Mouse (Mus musculus): ENCODE data around the gene Hoxb7.
A peak's percentile ranks its signal among the peaks of the same experiment; 100 is the strongest.

Hoxb7 gene

GRCm38 (mm10) chr11:96268031-96268745 lies 18.2 kb upstream of the Hoxb7 start:
- peak in 1 of 2 experiments; percentile 22 for DNase-seq

DNA sequence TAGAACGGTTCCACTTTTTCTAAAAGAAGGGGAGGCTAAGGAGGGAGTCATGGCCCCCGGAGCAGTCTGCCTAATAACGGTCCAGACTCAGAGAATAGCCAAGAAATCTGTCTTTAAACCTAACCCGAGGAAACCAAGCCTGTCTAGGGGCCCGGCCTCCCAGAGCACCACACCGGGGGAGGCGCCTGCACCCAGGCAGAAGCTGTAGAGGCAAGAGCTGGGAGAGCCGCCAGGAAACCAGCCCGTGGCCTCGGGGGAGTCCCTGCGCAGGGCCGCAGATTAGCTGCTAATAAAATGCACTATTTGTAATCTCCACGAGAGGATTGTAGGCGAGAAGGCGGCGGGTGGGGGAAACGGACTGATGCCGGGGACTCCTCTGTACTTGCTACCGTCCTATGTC lies 16.6 kb upstream of the Hoxb7 start:
- peak; percentile 84 to 92 for DNase-seq

DNA sequence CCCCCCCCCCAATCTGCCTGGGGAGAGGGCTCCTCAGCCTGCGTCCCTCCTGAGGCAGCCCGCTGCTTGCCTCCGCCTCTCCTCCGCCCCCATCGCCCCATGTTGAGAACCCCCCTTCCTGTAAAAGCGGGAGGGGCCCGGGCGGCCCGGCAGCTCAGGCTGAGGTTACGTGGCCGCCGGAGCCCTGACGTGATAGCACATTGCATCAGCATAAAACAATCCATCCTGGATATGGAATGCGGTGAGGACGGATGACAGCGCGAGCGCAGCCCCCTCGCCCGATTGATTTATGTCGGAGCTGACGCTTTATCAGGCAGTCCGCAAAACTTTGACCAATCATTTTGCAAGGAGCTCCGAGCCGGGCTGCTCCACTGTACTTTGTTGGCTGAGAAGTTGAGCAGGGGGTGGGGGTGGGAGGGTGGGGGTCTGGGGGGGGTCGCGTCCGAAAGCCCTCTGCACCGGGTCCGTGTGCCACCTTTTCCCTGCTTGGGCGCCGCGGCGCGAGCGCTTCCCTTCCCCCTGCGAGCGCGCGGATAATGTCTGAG lies 15.4 kb upstream of the Hoxb7 start, which contains the start of gene Hoxb9:
Gene Hoxb9 (plus strand): TSS at position 462 of the 545 bp plus-strand sequence.
- DNase-seq, result peak; percentile 72 to 88

DNA sequence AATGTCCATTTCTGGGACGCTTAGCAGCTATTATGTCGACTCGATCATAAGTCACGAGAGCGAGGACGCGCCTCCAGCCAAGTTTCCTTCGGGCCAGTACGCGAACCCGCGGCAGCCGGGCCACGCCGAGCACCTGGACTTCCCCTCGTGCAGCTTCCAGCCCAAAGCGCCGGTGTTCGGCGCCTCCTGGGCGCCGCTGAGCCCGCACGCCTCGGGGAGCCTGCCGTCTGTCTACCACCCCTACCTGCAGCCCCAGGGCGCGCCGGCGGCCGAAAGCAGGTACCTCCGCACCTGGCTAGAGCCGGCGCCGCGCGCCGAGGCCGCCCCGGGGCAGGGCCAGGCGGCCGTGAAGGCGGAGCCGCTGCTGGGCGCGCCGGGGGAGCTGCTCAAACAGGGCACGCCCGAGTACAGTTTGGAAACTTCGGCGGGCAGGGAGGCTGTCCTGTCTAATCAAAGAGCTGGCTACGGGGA lies 14.8 kb upstream of the Hoxb7 start:
- peak; percentile 80 to 91 for DNase-seq

GRCm38 (mm10) chr11:96272024-96272921 lies 14.2 kb upstream of the Hoxb7 start:
- peak in 1 of 2 experiments; percentile 75 for DNase-seq

- DNase-seq, result no peak
These were observed 12.0 kb upstream of the Hoxb7 start for GRCm38 (mm10) chr11:96274428-96274827.

GRCm38 (mm10) chr11:96275896-96276295 lies 10.5 kb upstream of the Hoxb7 start:
- peak; percentile 79 to 82 for DNase-seq

DNA sequence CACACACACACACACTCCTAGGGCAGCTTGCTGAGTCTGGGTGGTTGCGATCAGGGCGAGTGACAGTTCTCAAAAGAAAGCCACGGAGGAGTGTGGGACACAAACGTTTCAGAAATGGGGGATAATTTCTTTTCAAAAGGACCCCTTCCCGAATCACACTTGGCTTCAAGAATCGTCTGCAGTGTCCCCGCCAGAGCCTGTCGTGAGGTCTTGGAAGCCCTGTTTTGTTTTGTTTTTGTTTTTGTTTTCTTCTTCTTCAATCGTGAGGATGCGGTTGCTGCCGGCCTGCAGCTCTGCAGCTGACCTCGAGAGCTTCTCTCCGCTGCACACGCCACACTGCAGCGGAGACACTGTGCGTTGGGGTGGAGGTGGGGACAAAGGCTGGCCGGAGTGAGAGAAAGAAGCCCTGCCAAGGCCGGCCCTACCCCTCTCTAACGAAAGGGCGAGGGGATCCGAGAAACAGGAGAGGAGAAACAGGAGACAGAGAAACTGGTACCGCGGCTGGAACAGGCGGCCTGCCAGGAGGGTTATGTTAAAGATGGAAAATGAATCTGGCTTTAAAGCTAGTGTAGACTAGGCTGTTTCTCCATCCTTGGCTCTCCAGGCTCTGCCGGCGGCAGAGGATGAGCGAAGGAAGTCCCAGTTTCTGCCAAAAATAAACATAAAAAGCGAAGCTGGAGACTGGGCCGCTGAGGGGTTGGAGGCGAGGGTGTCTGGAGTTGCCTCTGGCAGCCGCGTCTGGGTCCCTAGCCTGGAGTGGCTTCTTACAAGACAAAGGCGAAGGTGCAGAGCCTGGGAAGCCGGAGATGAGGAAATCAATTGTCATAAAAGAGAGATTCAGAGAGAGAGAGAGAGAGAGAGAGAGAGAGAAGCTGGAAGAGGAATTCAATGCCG lies 9.0 kb upstream of the Hoxb7 start:
- DNase-seq, result peak in 1 of 2 experiments; percentile 63

DNA sequence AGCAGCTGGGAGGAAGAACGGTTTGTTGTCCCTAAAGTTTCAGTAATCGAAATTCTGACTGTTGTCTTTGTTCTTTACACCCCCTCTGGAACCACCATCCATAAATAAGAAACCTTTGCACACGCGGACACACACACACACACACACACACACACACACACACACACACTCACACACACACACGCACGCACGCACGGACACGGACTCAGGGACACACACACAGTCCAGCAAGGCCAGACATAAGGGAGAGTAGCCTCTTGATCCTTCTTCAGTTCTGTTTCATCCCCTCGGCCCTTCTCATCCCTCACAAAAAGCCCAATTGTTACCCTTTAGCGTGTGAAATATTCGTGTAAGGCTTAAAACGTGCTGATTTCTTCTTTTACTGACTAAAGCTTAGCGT lies 8.1 kb upstream of the Hoxb7 start:
- DNase-seq, result no peak

- peak; percentile 91 to 92 for DNase-seq
These were observed 7.7 kb upstream of the Hoxb7 start for GRCm38 (mm10) chr11:96278773-96279172.

DNA sequence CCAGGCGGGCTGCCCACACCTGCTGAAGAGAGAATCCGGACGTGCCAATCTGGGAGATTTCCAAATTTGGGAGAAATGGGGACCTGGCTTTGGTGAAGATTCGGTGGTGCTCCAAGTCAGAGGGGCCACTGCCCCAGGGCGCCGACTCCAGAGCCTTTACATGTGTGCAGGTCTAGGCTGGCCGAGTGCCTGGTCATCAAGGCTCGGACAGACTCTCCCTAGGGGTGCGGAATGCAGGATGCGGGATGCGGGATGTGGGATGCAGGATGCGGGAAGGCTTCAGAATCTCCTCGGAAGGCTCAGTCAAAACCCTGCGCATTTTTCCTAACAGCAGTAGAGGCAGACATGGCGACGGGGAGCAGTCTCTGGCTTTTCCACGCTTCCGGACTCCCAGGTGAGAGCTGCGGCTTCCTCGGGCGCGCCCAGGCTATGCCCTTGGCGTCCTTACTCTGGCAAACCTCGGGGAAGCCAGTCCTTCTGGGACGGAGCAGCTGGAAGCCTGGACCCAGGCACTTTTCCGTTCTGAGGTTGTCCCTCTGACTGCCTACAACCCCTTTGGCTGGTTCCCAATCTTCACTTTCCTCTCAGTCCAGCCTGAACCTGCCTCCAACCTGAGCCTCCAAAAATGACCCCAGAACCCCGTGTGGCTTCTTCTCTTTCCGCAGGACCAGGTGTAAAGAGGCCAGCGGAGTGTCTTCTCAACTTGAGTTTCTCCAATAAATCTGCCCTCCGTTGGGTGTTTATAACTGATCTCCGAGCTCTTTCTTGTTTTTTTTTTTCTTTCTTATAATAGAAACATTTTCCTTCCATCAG lies 6.8 kb upstream of the Hoxb7 start:
- DNase-seq, result peak; percentile 64 to 77

GRCm38 (mm10) chr11:96280399-96281378 lies 5.7 kb upstream of the Hoxb7 start:
- DNase-seq, result peak; percentile 71 to 87

- DNase-seq, result peak; percentile 38 to 67
These were observed 5.0 kb upstream of the Hoxb7 start for GRCm38 (mm10) chr11:96281396-96281795.

DNA sequence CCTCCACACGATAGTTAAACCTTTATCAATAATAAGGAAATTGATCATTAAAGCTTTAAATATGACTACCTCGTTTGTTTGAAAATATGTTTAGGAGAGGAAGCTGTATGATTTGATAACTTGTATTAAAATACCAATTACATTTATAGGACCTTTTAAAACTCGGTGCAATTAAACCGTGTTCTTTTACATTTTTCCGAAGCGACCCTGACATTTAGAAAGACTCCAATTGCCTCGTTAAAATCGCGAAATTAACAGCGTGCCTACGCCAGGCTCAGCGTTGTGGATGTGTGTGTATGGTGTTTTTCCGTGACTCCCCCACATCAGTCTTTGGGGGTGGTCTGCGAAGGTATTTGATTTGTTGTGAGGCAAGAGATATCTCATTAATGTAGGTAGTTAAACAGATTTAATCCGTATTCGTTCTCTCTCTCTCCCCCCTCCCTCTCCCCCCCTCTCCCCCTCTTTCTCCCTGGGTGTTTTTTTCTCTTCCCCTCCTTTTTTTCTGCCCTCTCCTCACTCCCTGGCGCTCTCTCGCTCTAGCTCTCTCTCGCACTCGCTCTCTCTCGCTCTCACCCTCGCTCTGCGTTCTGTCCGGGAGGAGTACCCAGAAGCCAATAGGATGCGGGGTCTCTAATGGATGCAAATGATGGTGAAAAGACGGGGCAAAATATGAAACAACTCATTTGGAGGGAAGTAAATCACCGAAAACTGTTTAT lies 4.4 kb upstream of the Hoxb7 start, which contains the start of gene Hoxb8:
Gene Hoxb8 (plus strand): TSS at position 51 of the 716 bp plus-strand sequence.
- DNase-seq, result peak; percentile 55 to 79

DNA sequence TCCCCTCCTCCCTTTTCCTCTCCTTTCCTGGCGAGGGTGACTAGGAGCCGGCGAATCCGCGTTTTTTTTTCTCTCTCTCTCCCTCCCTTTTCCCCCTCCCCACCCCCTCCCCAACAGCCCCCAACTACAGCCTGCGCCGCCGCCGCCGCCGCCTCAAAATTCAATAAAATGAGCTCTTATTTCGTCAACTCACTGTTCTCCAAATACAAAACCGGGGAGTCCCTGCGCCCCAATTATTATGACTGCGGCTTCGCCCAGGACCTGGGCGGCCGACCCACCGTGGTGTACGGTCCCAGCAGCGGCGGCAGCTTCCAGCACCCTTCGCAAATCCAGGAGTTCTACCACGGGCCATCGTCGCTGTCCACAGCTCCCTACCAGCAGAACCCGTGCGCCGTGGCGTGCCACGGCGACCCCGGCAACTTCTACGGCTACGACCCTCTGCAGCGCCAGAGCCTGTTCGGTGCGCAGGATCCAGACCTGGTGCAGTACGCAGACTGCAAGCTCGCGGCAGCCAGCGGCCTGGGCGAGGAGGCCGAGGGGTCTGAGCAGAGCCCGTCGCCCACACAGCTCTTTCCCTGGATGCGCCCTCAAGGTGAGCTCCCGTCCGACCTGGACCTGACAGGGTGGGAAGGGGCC lies 3.5 kb upstream of the Hoxb7 start:
- peak; percentile 27 to 74 for DNase-seq

- peak; percentile 67 to 79 for DNase-seq
These were observed 2.2 kb upstream of the Hoxb7 start for GRCm38 (mm10) chr11:96284041-96284749.

DNA sequence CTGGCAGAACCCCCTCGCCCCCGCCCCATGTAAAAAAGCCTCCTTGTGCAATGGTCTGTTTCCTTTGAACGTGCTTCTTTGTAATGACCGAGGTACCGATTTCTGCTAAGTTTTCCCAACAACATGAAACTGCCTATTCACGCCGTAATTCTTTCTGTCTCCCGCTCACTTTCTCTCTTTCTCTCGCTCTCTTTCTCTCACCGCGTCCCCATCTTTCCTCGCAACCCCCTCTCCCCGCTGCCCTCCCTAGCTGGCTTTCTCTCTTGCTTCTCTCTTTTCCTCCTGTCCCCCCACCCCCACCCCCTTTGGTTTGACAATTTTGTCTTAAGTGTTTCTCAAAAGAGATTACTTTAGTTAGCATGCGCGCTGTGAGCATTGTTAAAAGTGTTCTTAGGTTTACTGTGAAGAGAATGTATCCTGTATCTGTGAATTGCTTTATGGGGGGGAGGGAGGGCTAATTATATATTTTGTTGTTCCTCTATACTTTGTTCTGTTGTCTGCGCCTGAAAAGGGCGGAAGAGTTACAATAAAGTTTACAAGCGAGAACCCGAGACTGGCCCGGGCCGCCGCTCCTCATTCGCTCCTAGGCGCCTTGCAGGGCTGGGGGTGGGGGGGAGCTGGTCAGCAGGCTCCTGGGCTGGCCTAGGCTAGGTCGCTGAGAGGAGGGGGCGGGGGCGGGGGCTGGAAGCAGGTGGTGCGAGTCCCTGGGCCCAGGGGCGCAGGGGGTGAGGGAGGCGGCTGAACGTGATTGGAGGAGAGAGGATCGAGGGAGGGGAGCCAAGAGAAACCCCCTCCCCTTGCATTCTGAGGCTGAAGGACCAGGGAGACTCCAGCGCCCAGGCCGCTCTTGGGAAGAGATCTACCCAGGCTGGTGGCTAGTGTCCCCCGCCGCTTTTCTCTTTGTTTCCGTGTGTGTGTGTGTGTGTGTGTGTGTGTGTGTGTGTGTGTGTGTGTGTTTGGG lies 1.4 kb upstream of the Hoxb7 start:
- DNase-seq, result peak; percentile 80 to 93
